Mouse (Mus musculus) 3134 (cell line): ENCODE measurements around the gene Emp2.

Experiments used
- DNase-seq: peaks from one replicate; pipeline ENCODE4 v3.0.0-alpha.2; 2011; ENCODE audit warnings: low spot score; ENCODE audit not compliant: insufficient read length; ENCODE audit errors: extremely low read depth

Gene Emp2

GRCm38 (mm10) chr16:10313646-10314088 is at the start of gene Emp2:
Gene Emp2 (minus strand): TSS chr16:10313968.
- DNase-seq: peak; percentile 89

GRCm38 (mm10) chr16:10363061-10363460 is 49.3 kb upstream of the Emp2 start:
- DNase-seq: no peak

- DNase-seq: no peak
These were observed 45.5 kb upstream of the Emp2 start for GRCm38 (mm10) chr16:10359241-10359640.

- no peak for DNase-seq
These were observed 44.5 kb upstream of the Emp2 start for GRCm38 (mm10) chr16:10358010-10358934.

- peak; percentile 59 for DNase-seq
These were observed 41.2 kb upstream of the Emp2 start for GRCm38 (mm10) chr16:10355004-10355403.

GRCm38 (mm10) chr16:10351050-10351636 is 37.4 kb upstream of the Emp2 start:
- DNase-seq: no peak

- DNase-seq: no peak
These were observed 36.1 kb upstream of the Emp2 start for GRCm38 (mm10) chr16:10349876-10350275.

GRCm38 (mm10) chr16:10349436-10349835 is 35.7 kb upstream of the Emp2 start:
- DNase-seq: no peak

- DNase-seq: no peak
These were observed 33.8 kb upstream of the Emp2 start for GRCm38 (mm10) chr16:10347551-10347950.

GRCm38 (mm10) chr16:10341110-10341509 is 27.3 kb upstream of the Emp2 start:
- no peak for DNase-seq

GRCm38 (mm10) chr16:10339930-10340329 is 26.2 kb upstream of the Emp2 start:
- no peak for DNase-seq

GRCm38 (mm10) chr16:10338601-10339000 is 24.8 kb upstream of the Emp2 start:
- no peak for DNase-seq

GRCm38 (mm10) chr16:10337422-10338197 is 23.8 kb upstream of the Emp2 start:
- DNase-seq: no peak

GRCm38 (mm10) chr16:10336454-10337421 is 23.0 kb upstream of the Emp2 start:
- no peak for DNase-seq

GRCm38 (mm10) chr16:10335953-10336352 is 22.2 kb upstream of the Emp2 start:
- no peak for DNase-seq

GRCm38 (mm10) chr16:10332732-10333131 is 19.0 kb upstream of the Emp2 start:
- DNase-seq: no peak

- DNase-seq: peak; percentile 47
These were observed 17.1 kb upstream of the Emp2 start for GRCm38 (mm10) chr16:10330586-10331495.

- no peak for DNase-seq
These were observed 14.0 kb upstream of the Emp2 start for GRCm38 (mm10) chr16:10327563-10328333.
